ENCODE assay signal across 9 mouse cellular contexts in genomic region chr7:126832036-126832598, GRCm38 (mm10). TPM values are rescaled to one million over a fixed set of nuclear protein-coding genes. Genes with fewer than 3 reads are reported as not detected.
DNase-seq lines count a peak whose midpoint lies in the region; ATAC-seq and TF ChIP-seq lines count a peak whose summit lies in the region.
"Had no signal": no experiment of that assay in that cellular context is flagged by ENCODE, and none has a peak within 500 bp of the region (broad histone marks: within the 10 kb centered on the region; RNA-seq: fewer than 3 reads in every experiment).

No protein-coding gene starts in this region.

- TF ChIP-seq POLR2A in liver, adult 2 months (IDR thresholded peaks at IDR 0.05; ENCODE audit: extremely low read depth, insufficient read depth, low read length), result no peak

- peak overlapping the region; percentile 49; the same call in 1 of the 2 replicates for H3K9ac ChIP-seq in heart, embryonic 14.5 days (ENCODE audit: low read length)
- H3K9ac ChIP-seq in kidney, postnatal 0 days (ENCODE audit: low read depth, low read length), result 0 out of 2 replicates have a peak overlapping the region, but pooled peaks have one; percentile 37
- H3K9ac ChIP-seq in liver, adult 2 months (ENCODE audit: low read depth, low read length), result no peak overlapping the region

- H3K4me2 ChIP-seq in heart, embryonic 14.5 days (ENCODE audit: low read length), result peak overlapping the region; percentile 63
- H3K4me2 ChIP-seq in kidney, postnatal 0 days (ENCODE audit: low read length), result peak overlapping the region; percentile 55

- H3K79me2 ChIP-seq in liver, adult 2 months (ENCODE audit: control insufficient read depth, insufficient read depth, low read length), result no peaks in the 10 kb centered on the region

- peak; percentile 52; the same call in 1 of the 2 replicates for ATAC-seq in heart, embryonic 14.5 days (ENCODE audit: insufficient number of reproducible peaks, insufficient read depth, low FRiP score, low read depth)
- peak; percentile 83 for ATAC-seq in kidney, postnatal 0 days (replicated peaks; ENCODE audit: low FRiP score, low read depth)
- ATAC-seq in monocyte, adult 5-6 weeks (replicated peaks; ENCODE audit: insufficient number of reproducible peaks, low FRiP score, low TSS enrichment, poor library complexity, severe bottlenecking), result peak; percentile 88

- H3K9me3 ChIP-seq in erythroblast, embryonic 14.5 days (ENCODE audit: control insufficient read depth, low read length), result no peaks in the 10 kb centered on the region
- no peaks in the 10 kb centered on the region for H3K9me3 ChIP-seq in heart, embryonic 14.5 days (ENCODE audit: control insufficient read depth, low read length)
- H3K9me3 ChIP-seq in kidney, postnatal 0 days (replicated peaks; ENCODE audit: low read length), result no peaks in the 10 kb centered on the region

- H3K4me1 ChIP-seq in brown adipose tissue, adult 24 weeks (ENCODE audit: control insufficient read depth, insufficient read depth, insufficient read length, low read length), result no peaks in the 10 kb centered on the region
- H3K4me1 ChIP-seq in erythroblast, embryonic 14.5 days (ENCODE audit: control insufficient read depth), result peaks cover 8% of the 10 kb centered on the region
- peaks cover 0 to 5% of the 10 kb centered on the region in 2 experiments; a peak in 1 of 4 replicates for H3K4me1 ChIP-seq in heart, embryonic 14.5 days (ENCODE audit: control insufficient read depth in 2 of 2, insufficient read depth in 2 of 2, low read length in 2 of 2)
- no peaks in the 10 kb centered on the region; the same call in 1 of the 2 replicates for H3K4me1 ChIP-seq in kidney, postnatal 0 days (replicated peaks; ENCODE audit: insufficient read depth, low read length)
- H3K4me1 ChIP-seq in liver, adult 2 months (ENCODE audit: control insufficient read depth, insufficient read depth, low read length), result no peaks in the 10 kb centered on the region

- H3K4me3 ChIP-seq in brown adipose tissue, adult 24 weeks (ENCODE audit: insufficient read depth, low read depth, low read length), result peak overlapping the region; percentile 44
- H3K4me3 ChIP-seq in erythroblast, embryonic 14.5 days (replicated peaks), result peak overlapping the region; percentile 48
- H3K4me3 ChIP-seq in heart, embryonic 14.5 days (ENCODE audit: control insufficient read depth in 1 of 2, insufficient read depth in 1 of 2, low read depth in 1 of 2, low read length in 2 of 2), result peak overlapping the region; percentile 17 to 46; a peak in 3 of 4 replicates
- peak overlapping the region; percentile 31; the same call in 1 of the 2 replicates for H3K4me3 ChIP-seq in kidney, postnatal 0 days (replicated peaks; ENCODE audit: low read depth, low read length)
- H3K4me3 ChIP-seq in liver, adult 2 months (ENCODE audit: insufficient read depth, low read depth, low read length), result no peak overlapping the region

- H3K36me3 ChIP-seq in erythroblast, embryonic 14.5 days (ENCODE audit: control insufficient read depth), result no peaks in the 10 kb centered on the region
- no peaks in the 10 kb centered on the region for H3K36me3 ChIP-seq in heart, embryonic 14.5 days (ENCODE audit: control insufficient read depth, insufficient read depth, low read length)
- no peaks in the 10 kb centered on the region for H3K36me3 ChIP-seq in kidney, postnatal 0 days (ENCODE audit: insufficient read depth, low read length)
- H3K36me3 ChIP-seq in liver, adult 2 months (ENCODE audit: control insufficient read depth, insufficient read depth, low read length), result no peaks in the 10 kb centered on the region
- no peaks in the 10 kb centered on the region for H3K36me3 ChIP-seq in splenic B cell, adult 2 months (ENCODE audit: control insufficient read depth, insufficient read depth, low read length, poor library complexity, severe bottlenecking)

- under 1% methylated on average over 21 of the region's 21 CpGs for WGBS in heart, embryonic 14.5 days
- 4% methylated on average over 21 of the region's 21 CpGs for WGBS in kidney, postnatal 0 days
- 3% methylated on average over 21 of the region's 21 CpGs for WGBS in liver, adult 2 months

- peaks cover 31% of the 10 kb centered on the region for H3K27me3 ChIP-seq in erythroblast, embryonic 14.5 days (ENCODE audit: control insufficient read depth)
- peaks cover 18% of the 10 kb centered on the region; the same call in 1 of the 2 replicates for H3K27me3 ChIP-seq in heart, embryonic 14.5 days (ENCODE audit: control insufficient read depth, insufficient read depth, low read length)
- no peaks in the 10 kb centered on the region for H3K27me3 ChIP-seq in kidney, postnatal 0 days (ENCODE audit: insufficient read depth, low read length)
- H3K27me3 ChIP-seq in liver, adult 2 months (ENCODE audit: control insufficient read depth, insufficient read depth, low read length), result peaks cover 4% of the 10 kb centered on the region; the same call in 1 of the 2 replicates
- H3K27me3 ChIP-seq in splenic B cell, adult 2 months (ENCODE audit: control insufficient read depth, insufficient read depth, low read length, poor library complexity, severe bottlenecking), result no peaks in the 10 kb centered on the region

- TF ChIP-seq CTCF in kidney, postnatal 0 days (IDR thresholded peaks at IDR 0.05; ENCODE audit: low read depth), result peak; percentile 91
- peak; percentile 93 for TF ChIP-seq CTCF in liver, adult 2 months (IDR thresholded peaks at IDR 0.05; ENCODE audit: low read depth, low read length)

- peak; percentile 73 to 83 for DNase-seq in CD8-positive naive resting alpha-beta T cell, adult 2 months (ENCODE audit: low read depth in 2 of 2, low spot score in 2 of 2)
- DNase-seq in kidney, postnatal 0 days (ENCODE audit: low spot score), result peak; percentile 90
- DNase-seq in liver, adult 2 months (ENCODE audit: extremely low read depth, low read depth, low spot score), result peak; percentile 41
- peak; percentile 89 for DNase-seq in splenic B cell, adult 2 months (ENCODE audit: low read depth, low spot score)

- H3K27ac ChIP-seq in brown adipose tissue, adult 24 weeks (replicated peaks; ENCODE audit: low read depth, low read length), result no peak overlapping the region
- H3K27ac ChIP-seq in heart, embryonic 14.5 days (replicated peaks in 1 of 2; ENCODE audit: control insufficient read depth in 1 of 2, insufficient read depth in 1 of 2, low read depth in 2 of 2, low read length in 2 of 2), result no peak overlapping the region
- H3K27ac ChIP-seq in kidney, postnatal 0 days, result 0 out of 2 replicates have a peak overlapping the region, but pooled peaks have one; percentile 25
- H3K27ac ChIP-seq in liver, adult 2 months (replicated peaks; ENCODE audit: insufficient read depth, low read depth, low read length), result no peak overlapping the region

RNA-seq across cellular contexts. Expression of gene 4930451I11Rik, which starts 0.7 kb away (rescaled TPM):
- polyA plus RNA-seq in brown adipose tissue, adult 24 weeks (2012; ENCODE audit: insufficient read depth, insufficient read length, missing spikeins), result not detected in 2 replicates
- not detected in 2 replicates for polyA plus RNA-seq in erythroblast, embryonic 14.5 days (2012)
- polyA plus RNA-seq in heart, embryonic 14.5 days (2014; fragmentation: Nextera tagmentation; extraction: Ambion mirVana), result not detected in 2 replicates
- 0.37 TPM in 1 of 2 replicates, not detected in the other for polyA plus RNA-seq in kidney, postnatal 0 days (2015; fragmentation: Nextera tagmentation; extraction: Ambion mirVana)
- not detected in 2 replicates for total RNA-seq in liver, adult 2 months (2014; rRNA removed)
- not detected in 2 replicates for polyA plus RNA-seq in liver, adult 2 months (2012; rRNA removed)
- not detected in 3 replicates for total RNA-seq in monocyte, adult 5-6 weeks (2017)
- total RNA-seq: gastrocnemius, postnatal 4 days had no signal

RNA-seq across cellular contexts. Expression of gene Doc2a, which starts 15.1 kb away (rescaled TPM):
- polyA plus RNA-seq in brown adipose tissue, adult 24 weeks (2012; ENCODE audit: insufficient read depth, insufficient read length, missing spikeins), result not detected in 2 replicates
- not detected in 2 replicates for polyA plus RNA-seq in erythroblast, embryonic 14.5 days (2012)
- 0.14 TPM in 1 of 2 replicates, not detected in the other for polyA plus RNA-seq in heart, embryonic 14.5 days (2014; fragmentation: Nextera tagmentation; extraction: Ambion mirVana)
- polyA plus RNA-seq in kidney, postnatal 0 days (2015; fragmentation: Nextera tagmentation; extraction: Ambion mirVana), result 7.6 and 7.7 TPM in 2 replicates
- total RNA-seq in liver, adult 2 months (2014; rRNA removed), result not detected in 2 replicates
- not detected in 2 replicates for polyA plus RNA-seq in liver, adult 2 months (2012; rRNA removed)
- total RNA-seq in monocyte, adult 5-6 weeks (2017), result not detected in 3 replicates

RNA-seq across cellular contexts. Expression of gene Hirip3, which starts 29.7 kb away (rescaled TPM):
- 6.1 and 7.4 TPM in 2 replicates for polyA plus RNA-seq in brown adipose tissue, adult 24 weeks (2012; ENCODE audit: insufficient read depth, insufficient read length, missing spikeins)
- 24.2 and 26.7 TPM in 2 replicates for polyA plus RNA-seq in erythroblast, embryonic 14.5 days (2012)
- polyA plus RNA-seq in heart, embryonic 14.5 days (2014; fragmentation: Nextera tagmentation; extraction: Ambion mirVana), result 10.7 and 11.5 TPM in 2 replicates
- 16.3 and 20.5 TPM in 2 replicates for polyA plus RNA-seq in kidney, postnatal 0 days (2015; fragmentation: Nextera tagmentation; extraction: Ambion mirVana)
- total RNA-seq in liver, adult 2 months (2014; rRNA removed), result 1.0 and 1.5 TPM in 2 replicates
- 1.00 and 2.4 TPM in 2 replicates for polyA plus RNA-seq in liver, adult 2 months (2012; rRNA removed)
- total RNA-seq in monocyte, adult 5-6 weeks (2017), result 11.0 to 39.0 TPM (median 11.8 TPM) in 3 replicates

RNA-seq across cellular contexts. Expression of gene Ino80e, which starts 30.1 kb away (rescaled TPM):
- polyA plus RNA-seq in brown adipose tissue, adult 24 weeks (2012; ENCODE audit: insufficient read depth, insufficient read length, missing spikeins), result 16.4 and 27.1 TPM in 2 replicates
- polyA plus RNA-seq in erythroblast, embryonic 14.5 days (2012), result 37.6 and 44.8 TPM in 2 replicates
- 47.9 and 51.9 TPM in 2 replicates for polyA plus RNA-seq in heart, embryonic 14.5 days (2014; fragmentation: Nextera tagmentation; extraction: Ambion mirVana)
- 67.1 and 68.7 TPM in 2 replicates for polyA plus RNA-seq in kidney, postnatal 0 days (2015; fragmentation: Nextera tagmentation; extraction: Ambion mirVana)
- 2.5 and 4.8 TPM in 2 replicates for total RNA-seq in liver, adult 2 months (2014; rRNA removed)
- polyA plus RNA-seq in liver, adult 2 months (2012; rRNA removed), result 16.3 and 18.5 TPM in 2 replicates
- total RNA-seq in monocyte, adult 5-6 weeks (2017), result 19.2 to 46.1 TPM (median 34.5 TPM) in 3 replicates

RNA-seq across cellular contexts. Expression of gene Fam57b, which starts 34.6 kb away (rescaled TPM):
- polyA plus RNA-seq in brown adipose tissue, adult 24 weeks (2012; ENCODE audit: insufficient read depth, insufficient read length, missing spikeins), result 50.7 and 63.7 TPM in 2 replicates
- 0.02 TPM in 1 of 2 replicates, not detected in the other for polyA plus RNA-seq in erythroblast, embryonic 14.5 days (2012)
- polyA plus RNA-seq in heart, embryonic 14.5 days (2014; fragmentation: Nextera tagmentation; extraction: Ambion mirVana), result 0.81 and 1.2 TPM in 2 replicates
- 0.11 and 0.14 TPM in 2 replicates for polyA plus RNA-seq in kidney, postnatal 0 days (2015; fragmentation: Nextera tagmentation; extraction: Ambion mirVana)
- not detected in 2 replicates for total RNA-seq in liver, adult 2 months (2014; rRNA removed)
- 0.06 and 0.44 TPM in 2 replicates for polyA plus RNA-seq in liver, adult 2 months (2012; rRNA removed)
- total RNA-seq in monocyte, adult 5-6 weeks (2017), result 12.6 TPM in 1 of 3 replicates, not detected in the others
